Mouse (Mus musculus) kidney, adult 2 months (tissue): ENCODE data around the gene Cpd.

Source experiments
- CTCF ChIP-seq: fragments of 200-500 bp; conservative IDR thresholded peaks from 2 replicates; pipeline ENCODE4 v1.5.1; 2011; ENCODE audit warnings: low read depth, mild to moderate bottlenecking, control low read depth, low read length, moderate library complexity, mixed read lengths; ENCODE audit not compliant: insufficient read depth, insufficient read length
- POLR2A ChIP-seq: fragments of 200-500 bp; IDR thresholded peaks from one replicate; pipeline ENCODE4 v1.6.1; 2011; ENCODE audit warnings: low read depth, low read length, control low read depth

GRCm38 (mm10) chr11:76734560-76734959 lies 112.3 kb downstream of the Cpd start:
- TF ChIP-seq POLR2A: no peak
- TF ChIP-seq CTCF: no peak
